8 mouse cellular contexts compared by ENCODE assay signal in the genomic region with DNA sequence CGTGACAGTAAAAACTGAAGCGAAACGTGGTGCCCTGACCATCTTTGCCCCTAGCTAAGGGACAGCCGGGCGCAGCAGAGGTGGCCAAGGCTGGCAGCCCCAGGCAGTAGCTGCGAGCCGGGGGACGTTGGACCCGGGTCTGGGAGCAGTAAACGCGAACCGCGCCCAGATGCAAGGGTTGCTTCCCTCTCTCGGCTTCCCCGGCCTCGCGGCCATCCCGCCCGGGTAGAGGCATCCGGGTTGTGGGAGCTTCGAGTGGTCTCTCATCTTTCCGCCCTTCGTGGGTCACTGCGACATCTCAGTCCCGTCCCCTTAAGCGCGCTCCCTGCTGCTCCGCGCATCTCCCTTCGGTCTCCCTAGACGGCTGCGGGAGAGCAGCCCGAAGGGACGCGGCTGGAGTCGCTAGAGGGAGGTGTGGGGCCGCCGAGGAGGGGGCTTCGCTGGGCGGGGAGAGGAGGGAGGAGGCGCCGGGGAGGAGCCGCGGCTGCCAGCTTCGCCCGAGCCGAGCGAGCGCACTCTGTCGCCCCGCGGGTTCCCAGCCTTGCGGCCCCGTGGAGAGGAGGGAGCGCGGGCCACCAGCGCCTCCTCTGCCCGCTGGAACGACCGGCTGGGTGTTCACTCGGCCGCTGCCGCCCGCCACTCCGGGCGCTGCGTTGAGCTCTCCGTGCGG. TPM values are rescaled to one million over a fixed set of nuclear protein-coding genes. Genes with fewer than 3 reads are reported as not detected.
DNase-seq lines count a peak whose midpoint lies in the region; ATAC-seq and TF ChIP-seq lines count a peak whose summit lies in the region.

No protein-coding gene starts in this region.

- no peaks in the 10 kb centered on the region for H3K27me3 ChIP-seq in forebrain, embryonic 10.5 days (ENCODE audit: poor library complexity, severe bottlenecking)
- no peaks in the 10 kb centered on the region for H3K27me3 ChIP-seq in heart, embryonic 16.5 days (ENCODE audit: control insufficient read depth, insufficient read depth, low read length)
- H3K27me3 ChIP-seq in liver, embryonic 14.5 days (ENCODE audit: control insufficient read depth, insufficient read depth, low read length), result peaks cover 17% of the 10 kb centered on the region
- H3K27me3 ChIP-seq in stomach, embryonic 14.5 days (ENCODE audit: control insufficient read depth, insufficient read depth, low read length), result no peaks in the 10 kb centered on the region

- peak; percentile 91 for DNase-seq in CD4-positive, CD25-positive, alpha-beta regulatory T cell, adult 2 months (ENCODE audit: low read depth, low spot score)
- DNase-seq in brain, embryonic 14.5 days (ENCODE audit: low read depth), result peak; percentile 95
- DNase-seq in forebrain, embryonic 10.5 days (ENCODE audit: extremely low spot score, low spot score), result peak; percentile 82
- peak; percentile 83 to 93 for DNase-seq in kidney, postnatal 25 days
- peak; percentile 12 to 29 (median 20) for DNase-seq in liver, embryonic 14.5 days (ENCODE audit: low read depth in 3 of 3, low spot score in 3 of 3)
- DNase-seq in neural tube, embryonic 10.5 days (ENCODE audit: extremely low spot score, low spot score), result peak; percentile 86

- H3K9ac ChIP-seq in heart, embryonic 16.5 days (ENCODE audit: low read length), result peak overlapping the region; percentile 97
- peak overlapping the region; percentile 23 for H3K9ac ChIP-seq in liver, embryonic 14.5 days (replicated peaks)
- peak overlapping the region; percentile 92 for H3K9ac ChIP-seq in stomach, embryonic 14.5 days (replicated peaks; ENCODE audit: low read depth, low read length)

- ATAC-seq in heart, embryonic 16.5 days (replicated peaks; ENCODE audit: extremely low read depth, insufficient read depth, low FRiP score), result peak; percentile 91
- peak; percentile 73 for ATAC-seq in liver, embryonic 14.5 days (ENCODE audit: insufficient read depth)
- ATAC-seq in stomach, embryonic 14.5 days (ENCODE audit: insufficient number of reproducible peaks, insufficient read depth, low FRiP score, low read depth), result peak; percentile 92

- H3K4me2 ChIP-seq in heart, embryonic 16.5 days (ENCODE audit: low read depth, low read length), result peak overlapping the region; percentile 98
- peak overlapping the region; percentile 80 for H3K4me2 ChIP-seq in liver, embryonic 14.5 days (ENCODE audit: low read depth)
- H3K4me2 ChIP-seq in stomach, embryonic 14.5 days (replicated peaks; ENCODE audit: low read depth, low read length), result peak overlapping the region; percentile 85

- TF ChIP-seq POLR2A in brain, embryonic 14.5 days (IDR thresholded peaks at IDR 0.05; ENCODE audit: borderline replicate concordance, extremely low read depth, insufficient read depth, insufficient read length, poor library complexity, severe bottlenecking), result peak; percentile 48; the same call in 1 of the 2 replicates

- peak; percentile 43; the same call in 1 of the 2 replicates for TF ChIP-seq CTCF in brain, embryonic 14.5 days (IDR thresholded peaks at IDR 0.05; ENCODE audit: borderline replicate concordance, extremely low read depth, insufficient read depth, insufficient read length)
- peak; percentile 55 for TF ChIP-seq CTCF in liver, embryonic 14.5 days (IDR thresholded peaks at IDR 0.05; ENCODE audit: low read depth)

- peak overlapping the region; percentile 74 for H3K4me3 ChIP-seq in forebrain, embryonic 10.5 days
- H3K4me3 ChIP-seq in heart, embryonic 16.5 days (ENCODE audit: low read length), result peak overlapping the region; percentile 93
- peak overlapping the region; percentile 64 for H3K4me3 ChIP-seq in liver, embryonic 14.5 days (ENCODE audit: insufficient read depth in 1 of 2, low read depth in 2 of 2, low read length in 2 of 2)
- peak overlapping the region; percentile 83 for H3K4me3 ChIP-seq in stomach, embryonic 14.5 days (ENCODE audit: low read depth, low read length)

- no peaks in the 10 kb centered on the region for H3K9me3 ChIP-seq in forebrain, embryonic 10.5 days
- no peaks in the 10 kb centered on the region for H3K9me3 ChIP-seq in heart, embryonic 16.5 days (replicated peaks; ENCODE audit: control insufficient read depth, low read length)
- H3K9me3 ChIP-seq in liver, embryonic 14.5 days (ENCODE audit: control insufficient read depth, low read length), result no peaks in the 10 kb centered on the region
- H3K9me3 ChIP-seq in stomach, embryonic 14.5 days (ENCODE audit: control insufficient read depth, low read depth, low read length), result no peaks in the 10 kb centered on the region

- H3K36me3 ChIP-seq in forebrain, embryonic 10.5 days (replicated peaks), result peaks cover 1% of the 10 kb centered on the region; the same call in 1 of the 2 replicates
- peaks cover 10% of the 10 kb centered on the region for H3K36me3 ChIP-seq in heart, embryonic 16.5 days (ENCODE audit: control insufficient read depth, insufficient read depth)
- H3K36me3 ChIP-seq in liver, embryonic 14.5 days (replicated peaks; ENCODE audit: control insufficient read depth, insufficient read depth, low read depth), result no peaks in the 10 kb centered on the region
- no peaks in the 10 kb centered on the region; the same call in 1 of the 2 replicates for H3K36me3 ChIP-seq in stomach, embryonic 14.5 days (ENCODE audit: control insufficient read depth, insufficient read depth, low read length)

- peak overlapping the region; percentile 94 for H3K27ac ChIP-seq in forebrain, embryonic 10.5 days
- peak overlapping the region; percentile 100 for H3K27ac ChIP-seq in heart, embryonic 16.5 days (ENCODE audit: low read length)
- peak overlapping the region; percentile 20; the same call in 1 of the 2 replicates for H3K27ac ChIP-seq in liver, embryonic 14.5 days
- peak overlapping the region; percentile 95 for H3K27ac ChIP-seq in stomach, embryonic 14.5 days (ENCODE audit: low read length)

- peaks cover 40% of the 10 kb centered on the region for H3K4me1 ChIP-seq in forebrain, embryonic 10.5 days
- peaks cover 11% of the 10 kb centered on the region for H3K4me1 ChIP-seq in heart, embryonic 16.5 days (ENCODE audit: control insufficient read depth, insufficient read depth, low read length)
- H3K4me1 ChIP-seq in liver, embryonic 14.5 days (replicated peaks; ENCODE audit: control insufficient read depth in 2 of 2, insufficient read depth in 2 of 2, low read length in 1 of 2), result 0 out of 4 replicates have a peak, but pooled peaks cover 0 to 2% of the 10 kb centered on the region in 2 experiments
- H3K4me1 ChIP-seq in stomach, embryonic 14.5 days (ENCODE audit: control insufficient read depth, insufficient read depth, low read length), result 0 out of 2 replicates have a peak, but pooled peaks cover 6% of the 10 kb centered on the region

- no peak for TF ChIP-seq EP300 in liver, embryonic 14.5 days (IDR thresholded peaks at IDR 0.05; ENCODE audit: low read depth)

- under 1% methylated on average over 63 of the region's 69 CpGs for WGBS in forebrain, embryonic 10.5 days
- under 1% methylated on average over 65 of the region's 69 CpGs for WGBS in heart, embryonic 16.5 days
- under 1% methylated on average over 49 of the region's 69 CpGs for WGBS in liver, embryonic 14.5 days (ENCODE audit: insufficient replicate concordance)
- WGBS in stomach, embryonic 14.5 days, result under 1% methylated on average over 49 of the region's 69 CpGs

RNA-seq across cellular contexts. Expression of gene Camk2d, which starts 0.5 kb away (rescaled TPM):
- polyA plus RNA-seq in brain, embryonic 14.5 days (2012; rRNA removed), result 64.8 and 84.1 TPM in 2 replicates
- polyA plus RNA-seq in forebrain, embryonic 10.5 days (2016; fragmentation: Nextera tagmentation; extraction: Ambion mirVana), result 10.3 and 10.7 TPM in 2 replicates
- 111 and 112 TPM in 2 replicates for polyA plus RNA-seq in heart, embryonic 16.5 days (2015; fragmentation: Nextera tagmentation; extraction: Ambion mirVana)
- polyA plus RNA-seq in liver, embryonic 14.5 days (2012; rRNA removed), result 1.8 and 2.2 TPM in 2 replicates
- 2.6 and 3.7 TPM in 2 replicates for polyA plus RNA-seq in liver, embryonic 14.5 days (2014; fragmentation: Nextera tagmentation; extraction: Ambion mirVana)
- 49.0 and 51.7 TPM in 2 replicates for polyA plus RNA-seq in stomach, embryonic 14.5 days (2014; fragmentation: Nextera tagmentation; extraction: Ambion mirVana)

Comparison
In these comparisons a context has a peak if more than half of its experiments do, and no peak if none do; other contexts are left out.
1. Peak in every context shown above with its lines: DNase-seq, ATAC-seq, H3K4me3 ChIP-seq and H3K27ac ChIP-seq.
2. DNase-seq: peak in every context shown above with its lines; median percentile 95 in brain, embryonic 14.5 days; 91 in CD4-positive, CD25-positive, alpha-beta regulatory T cell, adult 2 months; 88 in kidney, postnatal 25 days; 86 in neural tube, embryonic 10.5 days; 82 in forebrain, embryonic 10.5 days; 20 in liver, embryonic 14.5 days.
3. H3K27ac ChIP-seq: peak in every context shown above with its lines; median percentile 100 in heart, embryonic 16.5 days; 95 in stomach, embryonic 14.5 days; 94 in forebrain, embryonic 10.5 days; 20 in liver, embryonic 14.5 days.
4. H3K9ac ChIP-seq: peak in every context shown above with its lines; median percentile 97 in heart, embryonic 16.5 days; 92 in stomach, embryonic 14.5 days; 23 in liver, embryonic 14.5 days.